Mouse (Mus musculus) right cerebral cortex, adult 18-20 months (tissue): Measurements from ENCODE around the gene Adgrf3.
"Not testable (repeated sequence)": the region's sequence is repeated elsewhere in the genome, so short reads cannot be mapped to it uniquely, and the experiment has no call there.

Experiments used
- DNase-seq: peaks from one replicate; pipeline ENCODE4 v3.0.0; 2022; ENCODE audit warnings: mixed read lengths

Gene Adgrf3

DNA sequence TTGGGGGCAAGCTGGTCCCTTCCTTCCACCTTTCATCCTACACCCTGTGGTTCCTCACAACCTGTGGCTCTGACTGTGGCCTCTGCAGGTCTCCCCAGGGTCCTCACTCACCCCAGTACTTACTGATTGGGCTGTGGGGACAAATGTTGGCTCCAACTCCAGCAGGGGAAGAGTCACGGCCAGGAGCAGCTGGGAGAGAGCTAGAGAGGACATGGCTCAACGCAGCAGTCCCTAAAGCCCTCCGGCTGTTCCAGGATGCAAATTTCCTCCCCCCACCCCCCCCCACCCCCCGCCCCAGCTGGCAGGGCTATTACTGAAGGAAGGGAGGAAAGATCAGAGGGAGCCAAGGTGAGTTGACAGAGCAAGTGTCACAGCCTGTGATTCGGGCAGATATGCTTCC is at the start of gene Adgrf3:
TSS of gene Adgrf3 (minus strand) at position 230 of the 400 bp plus-strand sequence.
- no peak for DNase-seq

DNA sequence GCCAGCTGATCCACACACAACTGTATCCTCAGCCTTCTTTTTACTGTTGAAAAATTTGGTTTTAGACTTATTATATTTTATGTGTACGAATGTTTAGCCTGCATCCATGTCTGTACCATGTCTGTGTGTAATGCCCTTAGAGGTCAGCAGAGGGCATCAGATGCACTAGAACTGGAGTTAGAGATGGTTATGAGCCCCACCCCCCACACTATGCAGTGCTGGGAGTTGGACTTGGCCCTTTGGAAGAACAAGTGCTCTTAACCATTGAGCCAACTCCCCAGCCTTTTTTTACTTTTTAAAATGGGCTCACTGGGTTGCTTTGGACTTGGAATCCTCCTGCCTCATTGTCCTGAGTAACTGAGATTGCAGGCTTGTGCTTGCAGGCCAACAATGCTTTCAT is 42.1 kb upstream of the Adgrf3 start:
- no peak for DNase-seq

DNA sequence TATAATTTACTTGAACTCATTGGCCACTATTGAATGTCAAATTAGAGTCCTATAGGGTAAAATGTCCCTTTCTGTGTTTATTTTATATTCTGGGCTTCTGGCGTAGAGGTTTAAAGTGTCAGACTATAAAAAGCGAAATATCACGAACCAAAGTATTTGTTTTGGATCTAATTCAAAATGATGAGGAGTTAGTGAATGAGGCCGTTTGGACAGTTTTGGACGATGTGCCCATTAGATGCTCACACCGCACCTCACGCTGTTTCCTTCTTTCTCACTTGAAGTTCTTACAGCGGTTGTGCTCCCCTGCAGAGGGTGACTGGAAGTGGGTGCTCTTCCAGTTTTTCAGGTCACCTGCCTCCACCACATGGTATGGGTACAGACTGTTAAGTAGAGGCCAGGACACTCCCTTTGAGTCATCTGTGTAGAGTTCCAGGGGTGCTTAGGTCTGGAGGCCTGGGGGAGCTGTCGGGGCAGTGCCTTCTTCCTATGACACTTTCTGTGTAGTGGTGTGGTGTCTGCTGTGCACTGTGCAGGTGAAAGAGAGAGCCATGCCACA is 40.4 kb upstream of the Adgrf3 start:
- no peak for DNase-seq

DNA sequence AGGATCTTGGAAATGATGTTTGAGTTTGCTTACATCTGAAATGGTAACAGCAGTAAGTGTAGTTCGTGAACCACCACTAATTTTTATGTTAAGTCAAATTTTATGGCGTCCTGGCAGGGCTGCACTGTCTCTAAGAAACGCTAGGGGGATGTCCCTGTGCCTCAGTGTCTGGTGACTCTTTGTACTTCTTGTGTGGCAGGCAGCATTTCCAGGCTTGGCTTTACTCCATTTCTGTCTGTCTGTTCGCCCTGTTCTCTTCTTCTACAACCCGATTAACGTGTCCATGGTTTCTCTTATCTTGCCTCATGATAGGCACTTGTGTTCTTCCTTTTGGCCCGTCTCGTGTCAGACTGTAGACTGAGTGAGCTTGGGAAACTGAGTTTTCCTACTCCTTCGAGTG is 38.2 kb upstream of the Adgrf3 start:
- DNase-seq, result no peak

DNA sequence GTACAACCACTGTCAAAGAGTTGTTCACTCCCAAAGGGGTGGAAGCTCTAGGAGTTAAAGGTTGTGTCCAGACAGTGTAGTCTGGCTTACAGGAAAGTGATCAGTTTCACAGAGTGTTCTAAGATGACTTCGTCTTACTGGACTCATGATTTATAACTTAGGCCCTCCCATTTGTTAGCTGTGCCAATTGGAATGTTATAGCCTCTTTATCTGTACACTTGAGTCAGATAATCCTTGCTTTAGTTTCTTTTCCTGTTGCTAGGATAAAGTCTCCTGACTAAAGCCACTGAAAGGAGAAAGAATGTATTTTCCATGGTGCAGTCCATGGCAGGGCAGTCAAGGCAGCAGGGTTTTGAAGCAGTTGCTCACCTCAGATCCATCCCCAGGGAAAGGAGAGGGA is 36.9 kb upstream of the Adgrf3 start:
- DNase-seq, result no peak

DNA sequence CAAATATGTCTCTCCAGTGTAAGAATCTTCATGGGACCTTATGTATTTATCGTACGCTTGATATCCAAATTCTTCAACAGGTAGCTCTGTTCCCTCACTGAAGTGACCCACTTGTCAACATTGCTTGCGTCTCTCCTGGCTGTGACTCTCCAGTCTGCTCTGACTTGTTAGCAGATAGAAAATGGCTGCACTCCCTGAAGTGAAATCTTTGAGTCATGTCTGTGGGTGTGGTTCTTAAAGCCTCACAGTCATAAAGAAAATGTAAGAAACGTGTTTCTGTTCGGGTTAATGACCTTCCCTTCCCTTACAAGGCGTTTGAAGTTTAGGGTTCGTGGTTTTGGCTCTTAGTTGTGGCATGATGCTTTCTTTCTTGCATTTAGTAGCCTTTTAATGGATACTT is 35.0 kb upstream of the Adgrf3 start:
- no peak for DNase-seq

DNA sequence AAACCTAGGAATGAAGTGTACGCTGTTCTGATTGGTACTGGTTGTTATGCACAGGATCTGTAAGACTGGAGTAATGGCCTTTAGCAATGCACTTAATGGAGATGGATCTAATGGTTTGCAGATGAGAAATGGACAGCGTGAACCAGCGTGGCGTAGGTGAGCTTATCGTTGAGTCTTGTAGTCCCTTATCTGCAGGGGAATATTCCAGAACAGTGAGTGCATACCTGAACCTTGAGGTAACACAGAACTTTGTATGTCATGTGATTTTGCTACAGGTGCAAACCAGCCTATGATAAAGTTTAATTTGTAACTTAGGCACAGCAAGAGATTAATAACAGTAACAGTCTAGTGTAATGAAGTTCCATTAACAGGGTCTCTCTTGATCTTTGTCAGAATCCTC is 33.0 kb upstream of the Adgrf3 start:
- DNase-seq, result no peak

DNA sequence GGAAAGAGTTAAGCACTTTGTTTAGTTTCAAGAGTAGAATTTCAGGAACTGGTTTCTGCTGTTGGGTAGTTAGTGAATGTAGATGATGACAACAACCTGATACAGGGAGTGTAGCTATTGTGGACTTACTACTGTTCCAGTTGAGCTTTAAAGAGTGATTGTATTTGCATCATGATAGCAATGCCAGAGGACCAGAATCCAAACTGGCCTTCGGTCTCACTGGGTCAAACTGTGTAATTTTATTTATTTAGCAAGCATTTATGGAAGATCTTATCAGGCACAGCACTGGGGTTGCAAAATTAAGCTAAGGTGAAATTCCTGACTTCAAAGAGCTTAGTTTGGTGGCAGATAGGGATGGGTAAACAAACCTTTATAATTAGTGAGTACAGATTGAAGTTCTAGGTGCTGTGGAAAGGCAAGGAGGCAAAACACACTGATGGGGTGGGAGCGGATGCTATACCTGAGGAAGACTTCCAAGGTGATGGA is 30.2 kb upstream of the Adgrf3 start:
- DNase-seq, result no peak

DNA sequence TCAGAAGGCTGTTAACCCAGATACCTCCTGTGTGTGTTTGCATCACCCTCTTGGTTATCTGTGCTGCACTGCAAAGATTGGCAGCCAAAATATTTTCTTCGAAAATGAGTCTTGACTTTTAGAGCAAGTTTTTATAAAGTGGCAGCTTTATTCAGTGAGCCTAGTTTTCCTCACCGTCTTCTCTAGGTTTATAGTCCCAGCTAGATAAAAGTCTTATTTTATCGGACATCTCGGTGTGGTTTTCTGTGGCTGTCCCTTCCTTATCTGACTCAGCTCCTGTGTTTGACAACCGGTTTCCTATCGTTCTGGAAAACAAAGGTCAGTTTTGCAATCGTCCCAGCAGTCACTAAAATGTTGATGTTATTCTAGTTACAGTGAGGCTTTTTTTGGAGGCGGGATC is 28.5 kb upstream of the Adgrf3 start:
- no peak for DNase-seq

DNA sequence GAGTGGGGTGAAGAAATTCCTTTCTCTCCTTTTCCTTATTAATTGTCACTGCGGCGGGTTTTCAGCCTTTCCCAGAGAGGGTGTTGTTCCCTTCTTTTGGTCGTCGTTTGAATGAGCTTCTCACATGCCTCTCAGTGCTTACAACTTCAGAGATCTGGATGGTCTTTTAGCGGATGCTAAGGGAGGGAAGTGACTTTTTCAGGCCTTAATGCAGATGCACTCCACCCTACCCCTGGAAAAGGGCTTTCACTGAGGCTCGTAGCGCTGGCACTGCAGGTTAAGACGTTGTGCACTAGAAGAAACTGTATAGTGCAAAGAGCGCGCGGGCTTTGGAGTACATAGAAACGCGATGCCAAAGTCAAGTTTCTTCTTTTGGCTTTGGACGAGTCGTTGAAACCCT is 27.5 kb upstream of the Adgrf3 start:
- DNase-seq, result peak; percentile 26

DNA sequence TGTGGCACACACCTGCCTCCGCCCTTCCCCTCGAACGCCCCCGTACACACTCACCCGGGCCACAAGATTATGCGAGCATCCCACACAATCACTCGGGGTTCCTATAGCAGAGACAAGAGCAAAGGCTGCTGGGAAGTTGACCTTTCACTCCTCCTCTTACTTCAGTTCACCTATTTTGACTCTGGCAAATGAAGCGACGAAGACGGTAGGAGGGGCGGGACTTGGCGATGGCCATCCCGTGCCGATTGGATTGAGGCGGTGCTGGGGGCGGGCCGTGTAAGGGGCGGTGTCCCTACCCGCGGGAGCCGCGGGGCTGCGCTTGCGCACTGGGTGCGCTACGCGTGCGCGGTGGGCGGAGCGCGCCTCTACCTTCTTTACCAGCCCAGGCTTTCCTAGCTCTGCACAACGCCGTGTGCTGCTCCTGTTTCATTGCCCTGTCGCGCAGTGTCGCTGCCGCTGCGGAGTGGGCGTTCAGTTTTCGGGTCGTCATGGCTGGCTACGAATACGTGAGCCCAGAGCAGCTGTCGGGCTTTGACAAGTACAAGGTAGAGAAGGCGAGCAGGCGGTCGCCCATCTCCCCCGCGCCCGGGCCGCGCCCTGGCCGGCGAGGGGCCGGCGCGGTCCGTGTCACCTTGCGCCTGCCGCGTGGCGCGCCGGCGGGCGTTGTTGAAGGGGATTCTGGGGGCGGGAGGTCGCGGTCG is 26.9 kb upstream of the Adgrf3 start, which contains the start of gene Selenoi:
TSS of gene Selenoi (plus strand) at position 311 of the 701 bp plus-strand sequence.
- peak; percentile 100 for DNase-seq

DNA sequence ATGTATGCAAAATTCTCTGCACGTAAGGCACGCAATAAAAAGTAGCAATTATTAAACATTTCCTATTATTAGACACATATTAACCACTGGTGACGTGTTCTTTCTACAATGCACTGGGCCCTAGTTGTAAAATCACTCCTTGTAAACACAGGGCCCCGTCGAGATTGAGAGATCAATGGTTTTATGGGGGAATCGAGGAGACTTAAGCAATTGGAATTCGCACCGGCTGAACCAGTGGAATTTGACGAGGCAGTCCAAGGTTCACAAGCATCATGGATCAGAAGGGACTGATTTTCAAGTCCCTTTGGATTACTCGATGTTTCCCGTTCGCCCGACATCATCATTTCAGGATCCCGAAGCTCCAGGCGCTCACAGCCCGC is 26.4 kb upstream of the Adgrf3 start:
- DNase-seq, result no peak

DNA sequence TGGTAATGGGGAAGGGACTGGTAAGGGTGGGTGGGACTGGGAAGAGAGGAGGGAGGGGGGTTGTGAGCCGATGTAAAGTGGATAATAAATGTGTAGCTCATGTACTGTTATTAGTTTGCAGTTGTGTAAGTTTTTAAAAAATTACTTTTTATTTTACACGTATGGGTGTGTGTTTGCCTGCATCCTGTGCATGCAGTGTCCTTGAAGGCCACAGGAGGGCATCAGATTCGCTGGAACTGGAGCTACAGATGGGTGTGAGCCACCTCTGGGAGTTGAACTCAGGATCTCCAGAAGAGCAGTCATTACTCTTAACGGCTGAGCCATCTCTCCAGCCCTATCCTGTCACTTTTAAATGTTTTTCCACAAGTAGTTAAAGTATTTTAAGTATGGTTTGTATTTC is 25.4 kb upstream of the Adgrf3 start:
- peak; percentile 18 for DNase-seq

DNA sequence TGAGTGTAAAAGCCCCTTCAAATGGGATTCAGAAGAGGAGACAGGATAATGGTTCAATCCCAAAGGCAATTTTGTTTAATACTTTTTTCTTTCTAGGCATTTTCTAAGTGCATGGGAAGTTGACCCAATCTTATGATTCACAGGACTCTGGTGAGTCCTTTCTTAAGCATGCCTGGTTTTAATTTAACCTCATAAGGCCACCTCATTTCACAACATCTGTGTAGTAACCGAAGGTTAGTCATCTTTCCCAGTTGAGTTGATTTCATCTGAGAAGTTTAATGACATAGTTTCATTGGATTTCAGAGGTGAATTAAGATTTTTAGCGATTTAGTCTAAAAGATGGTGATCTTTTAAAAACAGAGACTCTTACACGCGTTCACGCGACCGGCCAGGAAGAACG is 17.2 kb upstream of the Adgrf3 start:
- no peak for DNase-seq

DNA sequence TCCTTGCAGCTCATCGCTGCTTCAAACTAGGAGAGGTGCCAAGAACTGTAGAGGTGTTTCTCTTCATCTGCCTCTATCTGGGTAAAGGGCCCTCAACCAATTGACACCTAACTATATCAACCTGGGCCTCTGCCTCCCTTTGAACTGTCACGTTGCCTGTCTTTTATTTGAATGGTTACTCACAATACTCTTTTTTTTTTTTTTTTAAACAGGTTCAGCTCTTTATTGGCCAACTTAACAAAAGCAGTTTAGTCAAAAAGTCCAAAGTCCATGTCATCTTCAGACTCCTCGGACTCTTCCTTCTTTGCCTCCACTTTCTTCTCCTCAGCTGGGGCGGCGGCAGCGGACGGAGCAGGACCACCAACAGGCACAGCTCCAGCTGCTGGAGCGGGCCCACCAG is 15.1 kb upstream of the Adgrf3 start:
- DNase-seq, result no peak

DNA sequence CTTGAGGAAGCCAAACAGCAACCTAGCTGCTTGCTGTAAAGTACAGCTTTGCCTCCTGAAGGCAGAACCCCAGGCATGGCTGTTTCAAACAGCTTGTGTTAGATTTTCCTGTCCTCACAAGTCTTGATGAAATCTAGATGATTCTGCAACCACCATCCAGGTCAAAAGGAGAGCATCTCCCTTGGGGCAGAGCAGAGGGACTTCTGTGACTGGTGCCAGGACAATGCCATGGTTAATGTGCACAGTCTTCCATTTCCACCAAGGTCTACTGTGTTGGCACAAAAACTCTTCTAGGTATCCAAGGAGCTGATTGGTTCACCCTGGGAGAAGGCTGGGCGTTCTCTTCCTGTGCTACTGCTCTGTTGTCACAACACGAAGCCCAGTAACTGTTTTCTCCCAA is 14.2 kb upstream of the Adgrf3 start:
- no peak for DNase-seq

DNA sequence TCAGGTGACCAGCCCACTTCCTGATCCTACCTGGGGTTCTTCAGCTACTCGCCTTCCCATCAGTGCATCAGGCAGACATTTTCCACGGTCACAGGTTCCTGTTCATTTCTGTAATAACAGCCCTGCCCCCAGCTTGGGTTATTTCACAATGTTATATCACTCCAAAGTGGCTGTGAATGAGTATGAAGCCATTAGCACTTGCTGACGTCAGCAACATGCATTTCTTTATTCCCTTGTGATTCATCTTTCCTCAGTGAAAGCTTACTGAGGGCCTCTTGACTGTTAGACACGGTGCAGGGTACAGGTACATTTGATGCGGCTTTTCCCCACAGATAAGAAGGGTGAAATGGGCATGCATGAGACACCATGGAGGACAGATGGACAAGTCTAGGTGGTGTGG is 10.4 kb upstream of the Adgrf3 start:
- DNase-seq, result no peak

DNA sequence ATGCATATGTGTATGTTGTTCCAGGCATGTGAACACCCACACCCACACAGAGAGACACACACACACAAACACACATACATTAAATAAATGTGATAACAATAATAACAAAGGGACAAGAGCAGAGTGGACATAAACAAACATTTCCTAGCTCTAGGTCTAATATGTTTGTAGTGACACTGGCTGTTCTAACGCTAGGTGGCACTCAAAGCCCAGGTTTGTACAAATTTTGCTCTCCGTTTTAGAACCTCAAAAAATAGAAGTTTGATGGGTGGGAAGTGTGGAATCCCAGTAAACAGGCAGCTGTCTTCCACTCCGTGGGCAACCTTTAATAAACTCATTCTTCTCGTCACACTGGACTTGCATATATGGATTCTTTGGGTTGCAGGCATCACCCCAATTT is 9.4 kb upstream of the Adgrf3 start:
- DNase-seq, result peak; percentile 40

DNA sequence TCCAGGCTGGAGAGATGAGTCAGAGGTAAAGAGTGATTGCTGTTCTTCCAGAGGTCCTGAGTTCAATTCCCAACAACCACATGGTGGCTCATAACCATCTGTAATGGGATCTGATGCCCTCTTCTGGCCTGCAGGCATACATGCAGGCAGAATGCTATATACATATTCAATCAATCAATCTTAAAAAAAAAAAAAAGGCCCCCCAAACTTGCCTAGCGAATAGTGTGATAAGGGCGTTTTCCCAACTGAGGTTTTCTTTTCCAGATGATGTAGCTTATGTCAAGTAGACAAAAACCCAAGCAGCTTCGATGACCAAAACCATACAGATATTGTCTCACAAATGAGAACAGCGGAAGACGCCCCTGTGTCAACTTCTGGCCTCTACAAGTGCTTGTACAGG is 5.2 kb upstream of the Adgrf3 start:
- not testable (repeated sequence) for DNase-seq

DNA sequence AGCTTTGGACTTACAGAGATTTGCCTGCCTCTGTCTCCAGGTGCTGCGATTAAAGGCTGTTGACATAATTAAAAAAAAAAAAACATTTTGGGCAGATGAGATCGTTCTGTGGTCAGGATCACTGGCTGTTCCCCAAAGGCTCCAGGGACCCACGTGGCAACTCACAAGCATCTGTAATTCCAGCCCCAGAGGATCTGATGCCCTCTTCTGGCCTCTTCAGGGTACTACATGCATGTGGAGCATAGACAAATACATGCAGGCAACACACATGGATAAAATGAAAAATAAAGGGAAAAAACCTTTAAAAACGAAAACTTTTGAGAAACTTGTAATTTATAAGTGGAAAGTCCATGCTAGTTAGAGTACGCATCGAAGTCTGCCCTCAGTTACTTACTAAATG is 1.8 kb upstream of the Adgrf3 start:
- no peak for DNase-seq

DNA sequence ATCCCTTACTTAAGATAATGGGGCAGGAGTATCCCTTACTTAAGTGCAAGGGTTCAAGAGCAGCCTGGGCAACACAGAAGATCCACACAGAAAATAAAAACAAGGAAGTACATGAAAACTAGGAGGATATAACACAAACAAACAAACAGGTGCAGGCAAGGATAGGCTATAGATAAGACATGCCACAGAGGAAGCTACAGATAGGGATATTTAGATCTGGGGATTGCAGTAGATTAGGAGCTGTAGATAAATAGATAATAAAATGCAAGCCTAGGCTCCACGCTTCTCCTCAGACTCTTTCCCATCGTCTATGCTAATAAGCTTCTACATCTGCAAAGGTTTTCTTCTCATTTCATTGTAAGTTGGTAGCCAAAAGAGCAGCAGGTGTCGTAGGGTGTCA is 488 bp downstream of the Adgrf3 start:
- no peak for DNase-seq

DNA sequence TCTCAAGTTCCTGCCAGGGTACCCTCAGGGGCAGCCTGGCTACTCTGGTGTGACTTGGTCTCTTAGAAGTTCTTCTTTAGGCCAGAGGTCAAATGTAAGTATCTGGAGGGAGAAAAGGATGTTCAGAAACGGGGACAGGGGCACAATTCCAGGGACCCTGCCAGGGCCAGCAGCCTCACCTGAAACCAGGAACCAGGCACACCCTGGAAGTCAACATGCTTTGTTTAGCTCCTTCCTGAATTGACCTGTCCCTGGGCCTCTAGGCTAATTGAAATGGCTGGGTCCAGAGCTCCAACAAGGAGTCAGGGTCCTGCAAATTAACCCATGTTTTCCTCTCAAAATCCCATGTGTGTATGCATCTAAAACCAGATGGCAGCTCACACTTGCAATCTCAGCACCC is 1.1 kb downstream of the Adgrf3 start:
- no peak for DNase-seq

DNA sequence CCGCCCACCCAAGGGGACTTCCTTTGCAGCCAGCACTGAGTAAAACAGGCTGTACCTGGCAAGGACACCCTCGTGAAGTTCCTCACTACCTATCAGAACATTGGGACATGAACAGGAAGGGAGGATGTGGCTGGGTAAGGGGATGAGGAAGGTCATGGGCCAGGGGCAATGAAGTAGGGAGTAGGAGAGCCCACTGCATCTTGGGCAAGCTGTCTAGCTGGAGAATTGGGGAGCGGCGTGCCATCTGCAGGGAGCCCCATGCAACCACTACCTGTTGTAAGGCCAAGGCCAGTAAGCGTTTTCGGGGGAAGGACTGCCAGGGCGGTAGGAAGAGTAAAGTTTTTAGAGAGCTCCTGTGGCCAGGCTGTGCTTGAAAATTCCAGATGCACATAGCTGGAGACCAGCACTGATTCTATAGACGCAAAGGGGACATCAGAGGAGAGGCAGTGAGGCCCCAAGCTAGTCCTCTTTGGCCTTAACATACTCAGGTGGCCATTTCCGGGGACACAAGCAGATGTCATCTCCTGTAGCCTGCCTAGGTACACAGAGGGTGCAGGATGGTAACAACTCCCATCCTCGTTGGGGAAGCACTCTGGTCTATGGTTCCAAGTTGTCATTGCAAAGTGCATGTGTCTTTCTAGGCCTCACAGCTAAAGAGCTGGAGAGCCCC is 2.2 kb downstream of the Adgrf3 start:
- no peak for DNase-seq

DNA sequence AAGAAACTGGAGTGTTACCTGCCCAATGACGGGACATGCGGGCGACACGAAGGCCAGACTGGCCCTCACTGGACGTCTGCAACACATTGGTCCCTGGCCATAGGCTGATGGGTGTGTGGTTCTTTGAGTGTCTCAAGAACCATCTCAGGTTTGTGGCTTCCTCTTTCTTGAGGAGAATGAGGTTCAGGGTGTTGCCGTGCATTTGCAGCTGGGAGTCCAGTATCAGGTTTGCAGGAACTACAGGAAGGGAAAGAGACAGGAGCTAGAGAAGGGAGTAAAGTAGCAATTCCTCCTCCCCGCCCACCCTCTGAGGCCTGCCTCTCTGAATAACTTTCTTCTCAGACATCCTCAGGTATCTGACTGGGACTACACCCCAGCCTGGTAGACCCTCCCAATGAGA is 3.3 kb downstream of the Adgrf3 start:
- DNase-seq, result no peak
